Mouse (Mus musculus) limb, embryonic 11.5 days (tissue): ENCODE measurements around the gene Hivep3. TPM values are rescaled to one million over a fixed set of nuclear protein-coding genes. Genes with fewer than 3 reads are reported as not detected.

Source experiments
- polyA plus RNA-seq: library from polyadenylated mRNA; unstranded; fragments of >200 nt; fragmentation: Nextera tagmentation; extraction: Ambion mirVana; gene quantifications from 2 replicates; pipeline ENCODE4 v1.2.1, GENCODE M21; 2014

The Hivep3 gene
- polyA plus RNA-seq, 1 experiment from 2014 or later: 0.55 TPM

Other genes with a start within 250 kb of the Hivep3 start
- gene Rimkla, start 241.2 kb upstream of the Hivep3 start, polyA plus RNA-seq: 0.67 and 1.2 TPM in 2 replicates
- gene Foxj3, start 196.8 kb upstream of the Hivep3 start, polyA plus RNA-seq: 26.7 and 29.9 TPM in 2 replicates
- 2.3 and 3.4 TPM in 2 replicates for gene Frg2f1, start 194.3 kb upstream of the Hivep3 start, polyA plus RNA-seq
- gene Guca2a, start 96.1 kb upstream of the Hivep3 start, polyA plus RNA-seq: not detected in 2 replicates
- gene Guca2b, start 74.8 kb upstream of the Hivep3 start, polyA plus RNA-seq: not detected in 2 replicates